Mouse (Mus musculus) ovary, postnatal 14 days (tissue): ENCODE measurements around the gene Mrpl4.

Experiments
- DNase-seq: peaks from one replicate; pipeline ENCODE4 v3.0.0; 2022; ENCODE audit warnings: low spot score

The Mrpl4 gene

GRCm38 (mm10) chr9:21002627-21003551 is at the start of gene Mrpl4:
TSS of gene Mrpl4 (plus strand) at chr9:21002738.
- DNase-seq: peak; percentile 87

- no peak for DNase-seq
Measured at GRCm38 (mm10) chr9:20956989-20957388, 45.5 kb upstream of the Mrpl4 start.

- DNase-seq: no peak
Measured at GRCm38 (mm10) chr9:20959430-20959938, 43.1 kb upstream of the Mrpl4 start, which contains the start of gene Dnmt1. TSS of gene Dnmt1 (minus strand) at chr9:20959888.

DNA sequence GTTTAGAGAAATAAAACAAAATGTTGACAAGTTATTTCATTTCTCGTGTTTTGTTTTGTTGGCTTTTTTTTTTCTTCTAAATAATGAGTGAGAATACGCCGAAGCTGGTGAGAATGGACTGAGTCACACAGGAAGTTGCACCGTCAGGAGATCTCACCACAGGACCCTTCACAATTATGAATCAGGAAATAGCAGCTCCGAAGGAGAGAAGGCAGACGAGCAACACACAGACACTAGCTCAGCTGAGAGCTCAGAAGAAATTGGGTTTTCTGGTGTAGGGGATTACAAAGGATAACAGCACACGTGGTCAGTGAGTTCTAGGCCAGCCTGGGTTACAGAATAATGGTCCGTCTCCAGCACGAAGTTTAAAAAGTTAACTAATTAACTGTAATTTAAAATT is 41.0 kb upstream of the Mrpl4 start:
- no peak for DNase-seq

GRCm38 (mm10) chr9:20965606-20966005 is 36.9 kb upstream of the Mrpl4 start:
- DNase-seq: no peak

DNA sequence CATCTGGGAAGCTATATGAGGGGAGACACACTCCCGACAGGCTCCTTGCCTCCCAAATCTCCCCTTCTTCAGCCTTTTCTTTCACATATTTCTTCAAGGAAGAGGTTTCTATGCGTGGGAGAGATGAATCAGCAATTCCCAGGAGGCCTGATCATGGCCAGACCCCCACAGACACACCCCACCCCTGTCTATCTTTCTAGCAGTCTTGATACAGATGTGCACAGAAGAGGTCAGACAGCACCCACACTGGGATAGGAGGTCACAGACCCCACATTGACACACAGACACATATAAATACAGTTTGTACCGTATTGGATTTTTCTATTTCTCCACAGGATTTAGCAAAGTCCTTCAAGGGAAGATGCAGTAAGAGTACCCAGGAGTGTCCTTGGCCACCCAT is 36.5 kb upstream of the Mrpl4 start:
- no peak for DNase-seq

- no peak for DNase-seq
Measured at GRCm38 (mm10) chr9:20966747-20967146, 35.8 kb upstream of the Mrpl4 start.

- DNase-seq: no peak
Measured at GRCm38 (mm10) chr9:20971751-20972140, 30.8 kb upstream of the Mrpl4 start.

- DNase-seq: peak; percentile 38
Measured at GRCm38 (mm10) chr9:20972141-20972992, 30.2 kb upstream of the Mrpl4 start.

DNA sequence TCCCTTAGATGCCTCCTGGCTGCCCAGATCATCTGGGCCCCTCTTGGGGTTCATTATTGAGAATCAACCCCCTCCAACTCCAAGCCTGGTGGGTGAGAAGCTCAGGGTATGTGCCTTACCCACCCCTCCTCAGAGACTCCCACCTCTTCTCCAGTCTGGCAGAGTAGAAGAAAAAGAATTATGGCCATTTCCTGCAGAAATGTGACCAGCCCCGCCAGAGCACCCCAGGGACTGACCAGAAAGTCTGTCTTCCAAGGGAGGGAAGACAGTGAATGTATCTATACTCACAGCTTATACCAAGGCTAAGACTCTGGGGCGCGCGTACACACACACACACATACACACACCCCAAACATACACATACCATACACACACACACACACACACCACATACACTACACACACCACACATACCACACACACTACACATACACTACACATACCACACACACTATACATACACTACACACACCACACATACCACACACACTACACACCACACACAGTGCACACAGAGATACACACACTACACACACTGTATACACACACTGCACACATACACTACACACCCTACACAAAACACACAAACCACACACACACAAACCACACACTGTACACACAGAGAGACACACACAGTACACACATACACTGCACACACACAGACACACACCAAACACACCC is 29.4 kb upstream of the Mrpl4 start:
- no peak for DNase-seq

GRCm38 (mm10) chr9:20973682-20974075 is 28.9 kb upstream of the Mrpl4 start:
- no peak for DNase-seq

DNA sequence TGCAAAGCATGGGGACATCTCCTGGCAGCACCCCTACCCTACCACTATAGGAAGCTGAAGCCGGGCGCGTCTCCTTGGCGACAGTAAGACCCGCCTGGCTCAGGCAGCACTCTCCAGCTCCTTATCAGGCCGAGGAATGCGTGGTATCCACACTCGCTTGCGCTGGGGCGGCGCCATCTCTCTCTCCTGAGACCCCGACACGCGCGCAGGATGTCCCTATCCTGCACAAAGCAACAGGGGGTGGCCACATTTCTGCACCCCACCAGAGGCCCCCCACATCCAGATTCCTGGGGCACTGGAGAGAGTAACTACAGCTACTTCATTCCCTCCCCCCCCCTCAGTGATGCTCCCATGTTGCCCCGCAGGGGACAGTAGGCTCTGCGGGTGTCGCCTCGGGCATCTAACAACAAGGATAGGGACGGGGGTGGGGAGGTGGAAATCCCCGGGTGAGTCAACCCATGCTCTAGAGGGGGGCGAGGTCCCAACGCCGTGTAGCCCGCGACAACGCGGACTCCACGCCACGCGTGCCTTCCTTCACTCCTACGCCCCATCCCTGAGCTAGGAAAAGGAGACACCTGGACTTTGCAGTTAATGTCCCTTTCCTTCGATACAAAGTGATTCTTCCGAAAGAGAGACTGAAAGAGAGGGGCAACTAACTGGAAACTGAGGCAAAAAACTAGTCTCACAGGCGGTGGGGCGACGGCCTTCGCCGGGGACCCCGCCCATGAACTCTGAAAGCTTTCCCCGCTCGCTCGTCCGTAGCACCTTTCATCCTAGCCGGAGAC is 26.9 kb upstream of the Mrpl4 start:
- DNase-seq: no peak

DNA sequence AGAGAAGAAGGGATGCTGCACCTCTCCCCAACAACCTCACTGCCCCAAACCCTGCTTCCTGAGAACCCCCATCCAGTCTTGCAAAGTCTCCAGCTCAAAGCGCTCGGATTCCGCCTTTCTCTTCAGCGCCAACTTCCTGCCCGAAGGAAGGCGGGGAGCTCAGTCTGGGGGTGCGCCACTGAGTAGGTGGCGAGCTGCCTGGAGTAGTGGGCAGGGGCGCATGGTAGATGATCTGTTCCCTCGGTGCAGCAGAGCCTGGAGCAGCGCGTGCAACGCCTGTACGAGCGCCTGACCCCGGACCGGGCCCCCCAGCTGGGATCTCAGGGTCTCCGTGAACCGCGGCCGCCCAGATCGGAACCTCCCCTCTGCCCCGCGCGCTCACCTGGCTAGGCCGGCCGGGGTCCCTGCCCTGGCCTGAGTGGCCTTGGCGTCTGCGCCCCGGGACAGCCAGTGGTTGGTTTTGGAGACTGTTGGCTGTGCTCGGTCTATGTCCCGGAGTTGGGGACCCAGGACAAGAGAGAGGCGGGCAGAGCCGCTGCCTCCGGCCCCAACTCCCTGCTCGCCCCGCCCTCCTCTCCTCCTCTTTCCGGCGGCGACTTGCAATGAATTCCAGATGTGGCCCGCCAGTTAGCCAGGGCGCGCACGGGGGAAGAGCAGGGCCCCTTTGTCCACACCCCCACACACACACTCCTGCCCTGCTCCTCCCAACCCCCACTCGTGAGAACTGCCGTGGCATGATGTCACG is 26.1 kb upstream of the Mrpl4 start, which contains the start of gene S1pr2:
Gene S1pr2 (minus strand): TSS at position 566 of the 745 bp plus-strand sequence.
- peak; percentile 73 for DNase-seq

DNA sequence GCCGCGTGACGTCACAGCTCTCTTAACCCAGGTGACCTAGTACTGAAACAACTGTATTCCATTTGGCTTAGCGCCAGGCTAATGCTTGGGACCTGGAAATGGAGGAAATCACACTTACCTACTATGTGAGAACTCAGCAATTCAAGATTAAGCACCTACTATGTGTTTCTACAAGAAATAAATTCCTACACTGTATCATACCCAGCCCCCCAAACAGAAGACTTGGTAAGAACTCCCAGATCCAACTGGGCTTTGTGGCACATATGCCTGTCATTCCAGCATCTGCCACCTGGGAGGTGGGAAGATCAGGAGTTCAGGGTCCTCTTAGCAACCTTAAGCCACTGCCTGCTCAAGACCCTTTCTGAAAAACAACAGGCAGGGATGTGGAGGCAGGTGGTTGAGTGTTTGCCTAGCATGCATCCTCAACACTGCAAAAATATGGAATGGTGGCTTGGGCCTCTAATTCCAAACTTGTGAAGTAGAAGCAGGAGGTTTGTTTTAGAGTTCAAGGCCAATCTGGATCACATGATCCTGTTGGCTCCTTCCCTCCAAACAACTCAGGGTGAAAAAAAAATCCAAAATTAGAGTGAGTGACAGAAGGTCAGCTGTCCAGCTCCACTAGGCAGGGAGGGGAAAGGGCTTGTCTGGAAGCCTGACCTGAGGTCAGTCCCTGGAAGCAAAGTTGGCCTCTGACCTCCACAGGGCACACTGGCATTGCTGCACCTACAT is 25.4 kb upstream of the Mrpl4 start:
- no peak for DNase-seq

- no peak for DNase-seq
Measured at GRCm38 (mm10) chr9:20978409-20979095, 24.0 kb upstream of the Mrpl4 start.

- no peak for DNase-seq
Measured at GRCm38 (mm10) chr9:20979181-20979580, 23.4 kb upstream of the Mrpl4 start.

- DNase-seq: no peak
Measured at GRCm38 (mm10) chr9:20979769-20980168, 22.8 kb upstream of the Mrpl4 start.

- DNase-seq: no peak
Measured at GRCm38 (mm10) chr9:20982171-20982570, 20.4 kb upstream of the Mrpl4 start.

GRCm38 (mm10) chr9:20983169-20983568 is 19.4 kb upstream of the Mrpl4 start:
- no peak for DNase-seq
